Mouse (Mus musculus) midbrain, embryonic 10.5 days (tissue): ENCODE data around the gene Armh2. TPM values are rescaled to one million over a fixed set of nuclear protein-coding genes. Genes with fewer than 3 reads are reported as not detected.

ENCODE experiments used
- polyA plus RNA-seq: library from polyadenylated mRNA; unstranded; fragments of >200 nt; fragmentation: Nextera tagmentation; extraction: Ambion mirVana; gene quantifications from 2 replicates; pipeline ENCODE4 v1.2.1, GENCODE M21; 2016

The Armh2 gene
- polyA plus RNA-seq, 1 experiment from 2014 or later, result not detected

Other genes starting within 250 kb of the Armh2 start
- gene Ripor2, start 159.0 kb upstream of the Armh2 start, polyA plus RNA-seq, result 3.5 and 6.6 TPM in 2 replicates
- 154 and 186 TPM in 2 replicates for gene Gmnn, start 20.7 kb downstream of the Armh2 start, polyA plus RNA-seq
- 8.3 and 10.4 TPM in 2 replicates for gene BC005537, start 60.4 kb downstream of the Armh2 start, polyA plus RNA-seq
- gene Acot13, start 90.3 kb downstream of the Armh2 start, polyA plus RNA-seq, result 56.1 and 56.7 TPM in 2 replicates
- 72.0 and 78.6 TPM in 2 replicates for gene Tdp2, start 90.4 kb downstream of the Armh2 start, polyA plus RNA-seq
- gene D130043K22Rik, start 103.9 kb downstream of the Armh2 start, polyA plus RNA-seq, result 0.48 and 0.92 TPM in 2 replicates
- gene Aldh5a1, start 196.4 kb downstream of the Armh2 start, polyA plus RNA-seq, result 7.1 and 8.2 TPM in 2 replicates
- gene Gpld1, start 201.9 kb downstream of the Armh2 start, polyA plus RNA-seq, result 0.21 TPM in 2 replicates